Mouse (Mus musculus): ENCODE results near the gene Rnft2. TPM values are rescaled to one million over a fixed set of nuclear protein-coding genes. Genes with fewer than 3 reads are reported as not detected.
A peak's percentile ranks its signal among the peaks of the same experiment; 100 is the strongest.

Rnft2 gene
- polyA plus RNA-seq, 1 experiment from 2014 or later, result 2.2 TPM

GRCm38 (mm10) chr5:118245606-118246308 lies 841 bp upstream of the Rnft2 start:
- peak overlapping the region; percentile 84 for H3K4me2 ChIP-seq (replicated peaks)
- no peaks in the 10 kb centered on the region for H3K27me3 ChIP-seq (replicated peaks)
- H3K9me3 ChIP-seq, result no peaks in the 10 kb centered on the region
- peak overlapping the region; percentile 59 for H3K9ac ChIP-seq
- ATAC-seq, result no peak; the same call in none of the 2 replicates
- 7% methylated on average over 15 of the region's 15 CpGs for WGBS
- H3K36me3 ChIP-seq, result peaks cover 4% of the 10 kb centered on the region; the same call in 1 of the 2 replicates
- peaks cover 15% of the 10 kb centered on the region for H3K4me1 ChIP-seq (replicated peaks)
- H3K4me3 ChIP-seq (replicated peaks), result peak overlapping the region; percentile 63
- peak overlapping the region; percentile 45 for H3K27ac ChIP-seq

GRCm38 (mm10) chr5:118239671-118240070 lies 5.2 kb downstream of the Rnft2 start:
- peaks cover 4% of the 10 kb centered on the region; the same call in 1 of the 2 replicates for H3K36me3 ChIP-seq
- no peak overlapping the region for H3K27ac ChIP-seq
- H3K4me1 ChIP-seq (replicated peaks), result no peaks in the 10 kb centered on the region
- H3K27me3 ChIP-seq (replicated peaks), result no peaks in the 10 kb centered on the region
- H3K4me3 ChIP-seq (replicated peaks), result no peak overlapping the region
- no peaks in the 10 kb centered on the region for H3K9me3 ChIP-seq
- H3K4me2 ChIP-seq (replicated peaks), result no peak overlapping the region
- 90% methylated on average over 12 of the region's 12 CpGs for WGBS
- no peak overlapping the region for H3K9ac ChIP-seq
- no peak for ATAC-seq

- no peak for ATAC-seq
- 79% methylated on average over 12 of the region's 12 CpGs for WGBS
- H3K27me3 ChIP-seq (replicated peaks), result no peaks in the 10 kb centered on the region
- no peaks in the 10 kb centered on the region for H3K4me1 ChIP-seq (replicated peaks)
- H3K4me2 ChIP-seq (replicated peaks), result no peak overlapping the region
- peaks cover 4% of the 10 kb centered on the region; the same call in 1 of the 2 replicates for H3K36me3 ChIP-seq
- no peak overlapping the region for H3K4me3 ChIP-seq (replicated peaks)
- H3K27ac ChIP-seq, result no peak overlapping the region
- no peaks in the 10 kb centered on the region for H3K9me3 ChIP-seq
- no peak overlapping the region for H3K9ac ChIP-seq
Observed at GRCm38 (mm10) chr5:118236891-118237290, 8.0 kb downstream of the Rnft2 start.

GRCm38 (mm10) chr5:118230071-118230611 lies 14.8 kb downstream of the Rnft2 start:
- Histone ChIP-seq H3K9me3 (no peaks in the 10 kb centered on the region), H3K4me2 (replicated peaks) (no peak overlapping the region), H3K9ac (no peak overlapping the region), H3K4me1 (replicated peaks) (no peaks in the 10 kb centered on the region), H3K27ac (no peak overlapping the region), H3K4me3 (replicated peaks) (no peak overlapping the region), H3K27me3 (replicated peaks) (no peaks in the 10 kb centered on the region), H3K36me3 (no peaks in the 10 kb centered on the region)
- 89% methylated on average over 13 of the region's 13 CpGs for WGBS
- no peak for ATAC-seq

- Histone ChIP-seq H3K9ac (no peak overlapping the region), H3K36me3 (no peaks in the 10 kb centered on the region), H3K4me2 (replicated peaks) (no peak overlapping the region), H3K4me1 (replicated peaks) (no peaks in the 10 kb centered on the region), H3K27me3 (replicated peaks) (no peaks in the 10 kb centered on the region; the same call in 1 of the 2 replicates), H3K4me3 (replicated peaks) (no peak overlapping the region), H3K27ac (no peak overlapping the region), H3K9me3 (no peaks in the 10 kb centered on the region)
- 45% methylated on average over 9 of the region's 9 CpGs for WGBS
- no peak for ATAC-seq
Observed at GRCm38 (mm10) chr5:118223142-118223757, 21.7 kb downstream of the Rnft2 start.

- H3K4me1 ChIP-seq (replicated peaks), result peaks cover 13% of the 10 kb centered on the region; the same call in 1 of the 2 replicates
- H3K4me2 ChIP-seq (replicated peaks), result no peak overlapping the region
- ATAC-seq, result no peak
- H3K9me3 ChIP-seq, result no peaks in the 10 kb centered on the region
- H3K9ac ChIP-seq, result no peak overlapping the region
- H3K4me3 ChIP-seq (replicated peaks), result no peak overlapping the region
- H3K27ac ChIP-seq, result no peak overlapping the region
- H3K27me3 ChIP-seq (replicated peaks), result no peaks in the 10 kb centered on the region; the same call in 1 of the 2 replicates
- 66% methylated on average over 6 of the region's 6 CpGs for WGBS
- no peaks in the 10 kb centered on the region for H3K36me3 ChIP-seq
Observed at GRCm38 (mm10) chr5:118217410-118217809, 27.5 kb downstream of the Rnft2 start.

- 7% methylated on average over 24 of the region's 24 CpGs for WGBS
- H3K9ac ChIP-seq, result peak overlapping the region; percentile 14; the same call in 1 of the 2 replicates
- ATAC-seq, result peak; percentile 89
Observed at GRCm38 (mm10) chr5:118214418-118215154, 30.3 kb downstream of the Rnft2 start.

GRCm38 (mm10) chr5:118214012-118214411 lies 30.9 kb downstream of the Rnft2 start:
- WGBS, result 20% methylated on average over 5 of the region's 5 CpGs
- no peaks in the 10 kb centered on the region for H3K36me3 ChIP-seq
- no peak overlapping the region for H3K27ac ChIP-seq
- no peak overlapping the region for H3K9ac ChIP-seq
- no peaks in the 10 kb centered on the region for H3K27me3 ChIP-seq (replicated peaks)
- peak overlapping the region; percentile 77 for H3K4me2 ChIP-seq (replicated peaks)
- peak; percentile 39 for ATAC-seq
- H3K4me3 ChIP-seq (replicated peaks), result peak overlapping the region; percentile 31; the same call in 1 of the 2 replicates
- H3K4me1 ChIP-seq (replicated peaks), result peaks cover 13% of the 10 kb centered on the region; the same call in 1 of the 2 replicates
- H3K9me3 ChIP-seq, result no peaks in the 10 kb centered on the region

More at GRCm38 (mm10) chr5:118214418-118215154, 30.3 kb downstream of the Rnft2 start:
- Histone ChIP-seq H3K4me3 (replicated peaks) (peak overlapping the region; percentile 31), H3K4me1 (replicated peaks) (peaks cover 13% of the 10 kb centered on the region; the same call in 1 of the 2 replicates), H3K27ac (no peak overlapping the region), H3K4me2 (replicated peaks) (peak overlapping the region; percentile 77), H3K9me3 (no peaks in the 10 kb centered on the region), H3K27me3 (replicated peaks) (no peaks in the 10 kb centered on the region), H3K36me3 (no peaks in the 10 kb centered on the region)

- WGBS, result 78% methylated on average over 8 of the region's 8 CpGs
- Histone ChIP-seq H3K4me2 (replicated peaks) (no peak overlapping the region), H3K4me3 (replicated peaks) (no peak overlapping the region), H3K27ac (no peak overlapping the region), H3K4me1 (replicated peaks) (no peaks in the 10 kb centered on the region), H3K27me3 (replicated peaks) (no peaks in the 10 kb centered on the region), H3K9ac (no peak overlapping the region), H3K9me3 (no peaks in the 10 kb centered on the region), H3K36me3 (no peaks in the 10 kb centered on the region)
- no peak for ATAC-seq
Observed at GRCm38 (mm10) chr5:118205852-118206251, 39.1 kb downstream of the Rnft2 start.

- Histone ChIP-seq H3K36me3 (no peaks in the 10 kb centered on the region), H3K4me1 (replicated peaks) (no peaks in the 10 kb centered on the region), H3K4me2 (replicated peaks) (no peak overlapping the region), H3K9me3 (no peaks in the 10 kb centered on the region), H3K27me3 (replicated peaks) (no peaks in the 10 kb centered on the region), H3K9ac (no peak overlapping the region), H3K4me3 (replicated peaks) (no peak overlapping the region), H3K27ac (no peak overlapping the region)
- no peak for ATAC-seq
- 58% methylated on average over 16 of the region's 16 CpGs for WGBS
Observed at GRCm38 (mm10) chr5:118204675-118205440, 40.1 kb downstream of the Rnft2 start.

- no peak overlapping the region for H3K4me3 ChIP-seq (replicated peaks)
Observed at GRCm38 (mm10) chr5:118199670-118200069, 45.2 kb downstream of the Rnft2 start.

More at GRCm38 (mm10) chr5:118199670-118200069, 45.2 kb downstream of the Rnft2 start:
- Histone ChIP-seq H3K9me3 (no peaks in the 10 kb centered on the region), H3K27ac (no peak overlapping the region), H3K9ac (no peak overlapping the region), H3K4me1 (replicated peaks) (no peaks in the 10 kb centered on the region), H3K27me3 (replicated peaks) (no peaks in the 10 kb centered on the region), H3K36me3 (no peaks in the 10 kb centered on the region), H3K4me2 (replicated peaks) (no peak overlapping the region)
- ATAC-seq, result no peak
- WGBS, result 67% methylated on average over 5 of the region's 5 CpGs

Measured in intestine, embryonic 15.5 days (tissue).